ENCODE assay signal across 9 mouse cellular contexts in genomic region chr7:128139611-128140010, GRCm38 (mm10).
"Had no signal": no experiment of that assay in that cellular context is flagged by ENCODE, and none has a peak within 500 bp of the region (broad histone marks: within the 10 kb centered on the region; RNA-seq: fewer than 3 reads in every experiment).

No protein-coding gene starts in this region.

- DNase-seq: kidney, adult 8-10 months; kidney, postnatal 36 days; layer of hippocampus, adult 9-11 months; lung, adult 18-20 months; midbrain, embryonic 14.5 days; right cerebral cortex, adult 18-20 months; right cerebral cortex, postnatal 25 days; spleen, adult 18-20 months; thymus, postnatal 14 days had no signal
